Mouse (Mus musculus) heart, adult 2 months (tissue): ENCODE data around the gene Kiz.

Experiments
- CTCF ChIP-seq: fragments of 200-600 bp; IDR thresholded peaks from 2 replicates; pipeline ENCODE4 v1.8.1; 2022; ENCODE audit warnings: antibody characterized with exemption, mild to moderate bottlenecking, moderate library complexity
- EP300 ChIP-seq: fragments of 200-500 bp; IDR thresholded peaks from 2 replicates; pipeline ENCODE4 v1.6.1; 2011; ENCODE audit warnings: low read depth, low read length, control low read depth; ENCODE audit not compliant: insufficient read depth
- POLR2A ChIP-seq: fragments of 200-500 bp; IDR thresholded peaks from 2 replicates; pipeline ENCODE4 v1.6.1; 2011; ENCODE audit warnings: mild to moderate bottlenecking, low read depth, low read length, control low read depth; ENCODE audit not compliant: insufficient read depth

DNA sequence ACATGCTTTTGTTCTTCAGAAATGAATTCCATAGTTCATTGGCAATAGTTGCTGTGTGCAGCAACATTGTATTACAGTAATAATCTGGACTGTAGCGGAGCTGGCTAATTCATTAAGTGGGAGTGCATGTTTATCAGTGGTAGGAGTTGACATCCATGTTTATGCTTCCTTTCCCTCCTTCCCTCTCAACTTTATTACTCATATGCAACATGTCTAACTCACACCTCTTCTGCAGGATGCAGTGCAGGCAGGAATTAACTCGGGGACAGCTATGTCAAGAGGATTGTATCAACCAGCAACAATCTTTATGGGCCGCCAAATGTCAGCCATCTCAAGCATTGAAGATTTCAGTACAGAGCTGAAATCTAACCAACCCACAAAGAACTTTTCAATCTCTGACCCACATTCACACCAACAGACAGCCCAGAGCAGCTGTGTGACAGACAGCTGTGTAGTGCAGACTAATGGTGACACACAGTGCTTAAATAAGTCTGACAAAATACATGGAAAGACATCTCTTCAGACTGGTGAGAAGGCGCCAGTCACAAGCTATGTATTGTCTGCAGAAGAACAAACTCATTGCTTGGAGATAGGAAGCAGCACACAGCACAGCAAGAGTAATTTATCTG, 33.2 kb downstream of the Kiz start:
- TF ChIP-seq EP300 (no peak), POLR2A (no peak), CTCF (no peak)
